Mouse (Mus musculus) CH12.LX (cell line): ENCODE data around the gene Proser3.

Experiments used
- CHD2 ChIP-seq: IDR thresholded peaks from 2 replicates; pipeline ENCODE4 v1.6.1; 2011; ENCODE audit warnings: low read length, improper control_type of control experiment
- CTCF ChIP-seq, 2 experiments: IDR thresholded peaks in 1 of 2; conservative IDR thresholded peaks in 1 of 2; 2 replicates each; pipeline ENCODE4 v1.5.1; 2011 to 2012; ENCODE audit warnings: low read depth in 2 of 2, low read length in 2 of 2, improper control_type of control experiment in 1 of 2, inconsistent platforms in 1 of 2, mild to moderate bottlenecking in 1 of 2, moderate library complexity in 1 of 2
- EP300 ChIP-seq: IDR thresholded peaks from 2 replicates; pipeline ENCODE4 v1.6.1; 2011; ENCODE audit warnings: low read length, improper control_type of control experiment
- JUND ChIP-seq: conservative IDR thresholded peaks from 2 replicates; pipeline ENCODE4 v1.6.1; 2011; ENCODE audit warnings: low read depth, low read length, improper control_type of control experiment
- MAX ChIP-seq: IDR thresholded peaks from 2 replicates; pipeline ENCODE4 v1.6.1; 2011; ENCODE audit warnings: low read length, improper control_type of control experiment
- NELFE ChIP-seq: IDR thresholded peaks from 2 replicates; pipeline ENCODE4 v1.6.1; 2011; ENCODE audit warnings: low read depth, low read length, improper control_type of control experiment
- NRF1 ChIP-seq: IDR thresholded peaks from 2 replicates; pipeline ENCODE4 v1.6.1; 2014; ENCODE audit warnings: low read depth, mild to moderate bottlenecking, inconsistent platforms, low read length, improper control_type of control experiment, moderate library complexity
- POLR2A ChIP-seq: IDR thresholded peaks from 2 replicates; pipeline ENCODE4 v1.6.1; 2011; ENCODE audit warnings: low read depth, mild to moderate bottlenecking, improper control_type of control experiment, low read length
- USF1 ChIP-seq: IDR thresholded peaks from 2 replicates; pipeline ENCODE4 v1.6.1; 2014; ENCODE audit warnings: low read depth, mild to moderate bottlenecking, inconsistent platforms, low read length, improper control_type of control experiment
- ZC3H11A ChIP-seq: IDR thresholded peaks from 2 replicates; pipeline ENCODE4 v1.6.1; 2012; ENCODE audit warnings: low read depth, mild to moderate bottlenecking, inconsistent platforms, low read length, improper control_type of control experiment
- ZKSCAN1 ChIP-seq: IDR thresholded peaks from 2 replicates; pipeline ENCODE4 v1.6.1; 2012; ENCODE audit warnings: low read depth, inconsistent platforms, low read length, improper control_type of control experiment, borderline replicate concordance
- ZMIZ1 ChIP-seq: IDR thresholded peaks from 2 replicates; pipeline ENCODE4 v1.6.1; 2012; ENCODE audit warnings: low read depth, mild to moderate bottlenecking, inconsistent platforms, low read length, improper control_type of control experiment
- ZNF384 ChIP-seq: IDR thresholded peaks from 2 replicates; pipeline ENCODE4 v1.6.1; 2012; ENCODE audit warnings: low read depth, low read length, improper control_type of control experiment, inconsistent platforms

DNA sequence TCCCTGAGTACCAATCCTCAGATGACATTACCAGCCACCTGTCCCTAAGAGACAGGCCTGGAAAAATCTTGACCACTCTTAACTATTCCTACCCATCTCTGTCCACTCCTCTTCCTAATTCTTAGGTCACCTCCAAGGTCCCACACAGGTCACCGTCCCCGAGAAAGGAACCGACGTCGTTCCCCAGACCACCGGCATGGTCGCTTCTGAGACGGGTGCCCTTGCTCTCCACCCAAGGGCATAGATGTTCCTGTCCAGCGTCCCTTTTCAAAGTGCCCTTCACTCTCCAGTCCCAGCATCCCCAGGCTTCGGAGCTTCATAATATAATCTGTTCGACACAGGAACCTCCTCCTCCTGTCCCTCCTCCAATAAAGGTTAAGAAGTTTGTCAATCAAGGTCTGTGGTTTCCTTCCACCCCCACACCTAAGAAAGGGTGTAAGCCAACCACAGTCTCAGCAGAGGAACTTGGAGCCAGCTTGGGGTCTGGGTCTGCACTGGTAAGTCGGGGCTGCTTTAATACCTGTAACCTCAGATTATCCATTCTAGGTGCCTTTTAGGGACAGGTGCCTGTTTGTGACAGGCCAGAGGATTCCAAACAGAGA lies 13.0 kb upstream of the Proser3 start, which contains the start of gene Igflr1:
- TF ChIP-seq NELFE (no peak), POLR2A (no peak), CTCF (conservative IDR thresholded peaks at IDR 0.05 in 1 of 2, IDR thresholded peaks at IDR 0.05 in 1 of 2; ENCODE audit: low read depth in 2 of 2, low read length in 2 of 2) (no peak), ZC3H11A (no peak), USF1 (no peak), ZKSCAN1 (no peak), EP300 (no peak), CHD2 (no peak), NRF1 (no peak), MAX (no peak), JUND (no peak), ZMIZ1 (no peak), ZNF384 (no peak)
